ENCODE assay signal across 13 mouse cellular contexts in genomic region chr5:38276451-38276850, GRCm38 (mm10). TPM values are rescaled to one million over a fixed set of nuclear protein-coding genes. Genes with fewer than 3 reads are reported as not detected.
DNase-seq lines count a peak whose midpoint lies in the region; ATAC-seq lines count a peak whose summit lies in the region.
"Had no signal": no experiment of that assay in that cellular context is flagged by ENCODE, and none has a peak within 500 bp of the region (broad histone marks: within the 10 kb centered on the region; RNA-seq: fewer than 3 reads in every experiment).

No protein-coding gene starts in this region.

- 0 out of 2 replicates have a peak overlapping the region, but pooled peaks have one; percentile 32 for H3K4me3 ChIP-seq in kidney, embryonic 14.5 days (ENCODE audit: low read length)
- peak overlapping the region; percentile 33 for H3K4me3 ChIP-seq in embryonic facial prominence, embryonic 12.5 days
- peak overlapping the region; percentile 14 for H3K4me3 ChIP-seq in hindbrain, embryonic 16.5 days (ENCODE audit: low read length)
- H3K4me3 ChIP-seq in neural tube, embryonic 11.5 days (ENCODE audit: low read depth, low read length), result no peak overlapping the region

- no peak overlapping the region for H3K27ac ChIP-seq in kidney, embryonic 14.5 days (ENCODE audit: low read depth, low read length)
- no peak overlapping the region for H3K27ac ChIP-seq in embryonic facial prominence, embryonic 12.5 days
- no peak overlapping the region for H3K27ac ChIP-seq in hindbrain, embryonic 16.5 days (ENCODE audit: low read depth, low read length)
- no peak overlapping the region for H3K27ac ChIP-seq in neural tube, embryonic 11.5 days (ENCODE audit: low read depth, low read length)
- H3K27ac ChIP-seq: liver, embryonic 14.5 days had no signal

- H3K9ac ChIP-seq in kidney, embryonic 14.5 days (ENCODE audit: low read depth, low read length), result no peak overlapping the region
- H3K9ac ChIP-seq in embryonic facial prominence, embryonic 12.5 days, result no peak overlapping the region
- H3K9ac ChIP-seq in hindbrain, embryonic 16.5 days (ENCODE audit: low read depth, low read length), result 0 out of 2 replicates have a peak overlapping the region, but pooled peaks have one; percentile 5
- H3K9ac ChIP-seq in neural tube, embryonic 11.5 days (ENCODE audit: low read length), result no peak overlapping the region
- H3K9ac ChIP-seq: liver, embryonic 14.5 days had no signal

- H3K4me2 ChIP-seq in kidney, embryonic 14.5 days (replicated peaks; ENCODE audit: low read depth, low read length), result no peak overlapping the region
- H3K4me2 ChIP-seq in embryonic facial prominence, embryonic 12.5 days (replicated peaks), result peak overlapping the region; percentile 51
- peak overlapping the region; percentile 52 for H3K4me2 ChIP-seq in hindbrain, embryonic 16.5 days (ENCODE audit: low read length)
- peak overlapping the region; percentile 14; the same call in 1 of the 2 replicates for H3K4me2 ChIP-seq in neural tube, embryonic 11.5 days (ENCODE audit: low read depth)

- no peaks in the 10 kb centered on the region for H3K9me3 ChIP-seq in kidney, embryonic 14.5 days (ENCODE audit: control insufficient read depth, low read length)
- H3K9me3 ChIP-seq in embryonic facial prominence, embryonic 12.5 days, result no peaks in the 10 kb centered on the region
- H3K9me3 ChIP-seq in hindbrain, embryonic 16.5 days (ENCODE audit: control insufficient read depth, low read length), result no peaks in the 10 kb centered on the region
- no peaks in the 10 kb centered on the region for H3K9me3 ChIP-seq in neural tube, embryonic 11.5 days (ENCODE audit: control insufficient read depth, low read length)

- no peaks in the 10 kb centered on the region for H3K36me3 ChIP-seq in kidney, embryonic 14.5 days (ENCODE audit: control insufficient read depth, insufficient read depth, low read length)
- H3K36me3 ChIP-seq in embryonic facial prominence, embryonic 12.5 days, result peaks cover 4% of the 10 kb centered on the region
- peaks cover 4% of the 10 kb centered on the region; the same call in 1 of the 2 replicates for H3K36me3 ChIP-seq in hindbrain, embryonic 16.5 days (ENCODE audit: control insufficient read depth, insufficient read depth, low read length)
- no peaks in the 10 kb centered on the region for H3K36me3 ChIP-seq in neural tube, embryonic 11.5 days (ENCODE audit: control insufficient read depth, insufficient read depth, low read length)

- DNase-seq in kidney, postnatal 10 days, result no peak
- no peak for DNase-seq in neural tube, embryonic 11.5 days (ENCODE audit: low spot score)
- no peak for DNase-seq in lung, adult 18-20 months
- no peak for DNase-seq in left cerebral cortex, adult 18-20 months (ENCODE audit: low spot score in 2 of 2)
- DNase-seq in cerebellum, adult 9-10 months, result no peak

- no peak for ATAC-seq in kidney, embryonic 14.5 days (ENCODE audit: low FRiP score, low TSS enrichment)
- ATAC-seq in embryonic facial prominence, embryonic 12.5 days (ENCODE audit: insufficient number of reproducible peaks, insufficient read depth, low FRiP score, low TSS enrichment), result no peak
- 0 out of 2 replicates have a peak, but pooled peaks have one; percentile 13 for ATAC-seq in hindbrain, embryonic 16.5 days
- no peak for ATAC-seq in neural tube, embryonic 11.5 days (ENCODE audit: insufficient read depth, low FRiP score, low TSS enrichment)

- H3K4me1 ChIP-seq in kidney, embryonic 14.5 days (ENCODE audit: control insufficient read depth, insufficient read depth, low read length), result peaks cover 9% of the 10 kb centered on the region; the same call in 1 of the 2 replicates
- peaks cover 17% of the 10 kb centered on the region for H3K4me1 ChIP-seq in embryonic facial prominence, embryonic 12.5 days
- H3K4me1 ChIP-seq in hindbrain, embryonic 16.5 days (ENCODE audit: control insufficient read depth, insufficient read depth, low read depth, low read length), result peaks cover 12% of the 10 kb centered on the region
- 0 out of 2 replicates have a peak, but pooled peaks cover 6% of the 10 kb centered on the region for H3K4me1 ChIP-seq in neural tube, embryonic 11.5 days (ENCODE audit: control insufficient read depth, insufficient read depth, low read length)

- 2% methylated on average over 19 of the region's 19 CpGs for WGBS in kidney, embryonic 14.5 days
- 2% methylated on average over 19 of the region's 19 CpGs for WGBS in embryonic facial prominence, embryonic 12.5 days
- under 1% methylated on average over 19 of the region's 19 CpGs for WGBS in hindbrain, embryonic 16.5 days
- WGBS in neural tube, embryonic 11.5 days, result 1% methylated on average over 19 of the region's 19 CpGs

- peaks cover 49% of the 10 kb centered on the region for H3K27me3 ChIP-seq in kidney, embryonic 14.5 days (ENCODE audit: control insufficient read depth, insufficient read depth, low read length)
- peaks cover 62% of the 10 kb centered on the region for H3K27me3 ChIP-seq in embryonic facial prominence, embryonic 12.5 days
- H3K27me3 ChIP-seq in hindbrain, embryonic 16.5 days (replicated peaks; ENCODE audit: control insufficient read depth, insufficient read depth, low read length), result peaks cover 49% of the 10 kb centered on the region
- H3K27me3 ChIP-seq in neural tube, embryonic 11.5 days (ENCODE audit: control insufficient read depth, insufficient read depth, low read length), result peaks cover 49% of the 10 kb centered on the region

RNA-seq across cellular contexts. Expression of gene Otop1, which starts 0.7 kb away (rescaled TPM):
- not detected in 2 replicates for polyA plus RNA-seq in kidney, embryonic 14.5 days (2014; fragmentation: Nextera tagmentation; extraction: Ambion mirVana)
- 0.06 and 0.13 TPM in 2 replicates for polyA plus RNA-seq in embryonic facial prominence, embryonic 12.5 days (2016; fragmentation: Nextera tagmentation; extraction: Ambion mirVana)
- 0.07 TPM in 1 of 2 replicates, not detected in the other for polyA plus RNA-seq in hindbrain, embryonic 16.5 days (2015; fragmentation: Nextera tagmentation; extraction: Ambion mirVana)
- polyA plus RNA-seq in neural tube, embryonic 11.5 days (2014; fragmentation: Nextera tagmentation; extraction: Ambion mirVana), result not detected in 2 replicates
- total RNA-seq in left cerebral cortex, adult 18-20 months (2021), result not detected
- total RNA-seq: layer of hippocampus, adult 8-10 months had no signal
- polyA plus RNA-seq: liver, embryonic 14.5 days had no signal

RNA-seq across cellular contexts. Expression of gene Tmem128, which starts 16.5 kb away (rescaled TPM):
- polyA plus RNA-seq in kidney, embryonic 14.5 days (2014; fragmentation: Nextera tagmentation; extraction: Ambion mirVana), result 103 and 114 TPM in 2 replicates
- polyA plus RNA-seq in embryonic facial prominence, embryonic 12.5 days (2016; fragmentation: Nextera tagmentation; extraction: Ambion mirVana), result 66.1 and 71.3 TPM in 2 replicates
- 89.3 and 91.4 TPM in 2 replicates for polyA plus RNA-seq in hindbrain, embryonic 16.5 days (2015; fragmentation: Nextera tagmentation; extraction: Ambion mirVana)
- 99.1 and 99.4 TPM in 2 replicates for polyA plus RNA-seq in neural tube, embryonic 11.5 days (2014; fragmentation: Nextera tagmentation; extraction: Ambion mirVana)
- 10 to 100 TPM; 28.4 TPM for total RNA-seq in left cerebral cortex, adult 18-20 months (2021)

RNA-seq across cellular contexts. Expression of gene Drd5, which starts 42.7 kb away (rescaled TPM):
- polyA plus RNA-seq in kidney, embryonic 14.5 days (2014; fragmentation: Nextera tagmentation; extraction: Ambion mirVana), result not detected in 2 replicates
- 0.41 and 0.43 TPM in 2 replicates for polyA plus RNA-seq in embryonic facial prominence, embryonic 12.5 days (2016; fragmentation: Nextera tagmentation; extraction: Ambion mirVana)
- polyA plus RNA-seq in hindbrain, embryonic 16.5 days (2015; fragmentation: Nextera tagmentation; extraction: Ambion mirVana), result 1.1 TPM in 2 replicates
- not detected in 2 replicates for polyA plus RNA-seq in neural tube, embryonic 11.5 days (2014; fragmentation: Nextera tagmentation; extraction: Ambion mirVana)
- 1 to 10 TPM; 1.4 to 2.0 TPM for total RNA-seq in left cerebral cortex, adult 18-20 months (2021)
- total RNA-seq: adrenal gland, adult 2 months; ES-E14 had no signal
- polyA plus RNA-seq: adrenal gland, adult 2 months; gonadal fat pad, adult 2 months; liver, embryonic 14.5 days had no signal

RNA-seq across cellular contexts. Expression of gene Lyar, which starts 56.2 kb away (rescaled TPM):
- polyA plus RNA-seq in kidney, embryonic 14.5 days (2014; fragmentation: Nextera tagmentation; extraction: Ambion mirVana), result 134 and 156 TPM in 2 replicates
- polyA plus RNA-seq in embryonic facial prominence, embryonic 12.5 days (2016; fragmentation: Nextera tagmentation; extraction: Ambion mirVana), result 118 and 122 TPM in 2 replicates
- 36.7 and 37.9 TPM in 2 replicates for polyA plus RNA-seq in hindbrain, embryonic 16.5 days (2015; fragmentation: Nextera tagmentation; extraction: Ambion mirVana)
- 102 and 117 TPM in 2 replicates for polyA plus RNA-seq in neural tube, embryonic 11.5 days (2014; fragmentation: Nextera tagmentation; extraction: Ambion mirVana)
- 10 to 100 TPM; 10.1 to 10.3 TPM for total RNA-seq in left cerebral cortex, adult 18-20 months (2021)

RNA-seq across cellular contexts. Expression of gene Zbtb49, which starts 56.2 kb away (rescaled TPM):
- 9.5 and 14.2 TPM in 2 replicates for polyA plus RNA-seq in kidney, embryonic 14.5 days (2014; fragmentation: Nextera tagmentation; extraction: Ambion mirVana)
- polyA plus RNA-seq in embryonic facial prominence, embryonic 12.5 days (2016; fragmentation: Nextera tagmentation; extraction: Ambion mirVana), result 18.7 and 19.5 TPM in 2 replicates
- polyA plus RNA-seq in hindbrain, embryonic 16.5 days (2015; fragmentation: Nextera tagmentation; extraction: Ambion mirVana), result 16.9 and 17.9 TPM in 2 replicates
- polyA plus RNA-seq in neural tube, embryonic 11.5 days (2014; fragmentation: Nextera tagmentation; extraction: Ambion mirVana), result 15.7 and 19.6 TPM in 2 replicates
- 10 to 100 TPM; 19.2 to 19.3 TPM for total RNA-seq in left cerebral cortex, adult 18-20 months (2021)
